Mouse (Mus musculus) layer of hippocampus, postnatal 25 days (tissue): ENCODE results near the gene Dkkl1. TPM values are rescaled to one million over a fixed set of nuclear protein-coding genes. Genes with fewer than 3 reads are reported as not detected.

Experiments used
- DNase-seq, 2 experiments: peaks; one replicate each; pipeline ENCODE4 v3.0.0; 2022; ENCODE audit warnings: mixed read lengths in 2 of 2, low spot score in 1 of 2; ENCODE audit errors: extremely low spot score in 1 of 2
- total RNA-seq, 2 experiments: library from RNA; stranded (reverse); gene quantifications; 2 replicates each; pipeline ENCODE4 v1.2.3; 2021

Gene Dkkl1
- total RNA-seq, 2 experiments from 2014 or later, result 1.2 to 2.4 TPM

- no peak for DNase-seq
Measured at GRCm38 (mm10) chr7:45231192-45231591, 19.2 kb upstream of the Dkkl1 start.

GRCm38 (mm10) chr7:45229459-45230203 is 17.7 kb upstream of the Dkkl1 start:
- DNase-seq, result no peak

GRCm38 (mm10) chr7:45229046-45229445 is 17.1 kb upstream of the Dkkl1 start:
- no peak for DNase-seq

GRCm38 (mm10) chr7:45228548-45228947 is 16.6 kb upstream of the Dkkl1 start:
- no peak for DNase-seq

DNA sequence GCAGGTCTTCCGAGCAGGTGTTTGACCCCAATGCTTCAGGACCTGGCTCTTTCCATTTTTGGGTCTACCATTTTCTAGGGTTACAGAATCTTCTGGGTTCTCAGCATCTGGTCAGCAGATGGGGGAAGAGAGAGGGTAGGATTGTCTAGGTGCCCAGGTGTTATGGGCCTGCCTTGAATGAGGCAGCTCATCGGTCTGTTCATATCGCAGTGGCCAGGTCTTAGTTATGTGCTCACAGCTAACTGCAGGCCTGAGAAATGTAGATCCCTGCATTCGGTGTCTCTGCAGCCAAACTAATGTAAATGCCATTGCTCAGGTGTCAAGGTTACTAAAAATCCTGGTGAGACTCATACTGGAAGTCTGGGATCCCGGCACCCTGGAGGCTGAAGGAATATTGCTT is 14.5 kb upstream of the Dkkl1 start:
- DNase-seq, result no peak

DNA sequence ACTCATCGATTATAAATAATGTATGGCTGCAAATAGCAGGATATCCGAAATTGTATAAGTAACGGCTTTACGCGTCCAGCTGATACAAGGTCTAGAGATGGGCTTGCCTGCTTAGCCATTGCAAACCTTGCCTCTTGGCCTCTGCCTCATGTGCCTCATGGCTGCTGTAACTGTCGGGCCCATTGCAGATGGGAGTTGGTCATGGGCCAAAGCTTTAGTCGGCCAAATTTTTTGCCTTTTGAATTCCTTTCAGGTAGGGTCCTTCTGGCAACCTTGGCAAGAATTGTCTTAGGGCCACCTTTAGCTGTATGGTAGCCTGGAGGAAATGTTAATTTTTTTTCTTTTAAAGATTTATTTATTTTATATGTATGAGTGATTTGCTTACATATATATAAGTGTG is 12.9 kb upstream of the Dkkl1 start:
- no peak for DNase-seq

DNA sequence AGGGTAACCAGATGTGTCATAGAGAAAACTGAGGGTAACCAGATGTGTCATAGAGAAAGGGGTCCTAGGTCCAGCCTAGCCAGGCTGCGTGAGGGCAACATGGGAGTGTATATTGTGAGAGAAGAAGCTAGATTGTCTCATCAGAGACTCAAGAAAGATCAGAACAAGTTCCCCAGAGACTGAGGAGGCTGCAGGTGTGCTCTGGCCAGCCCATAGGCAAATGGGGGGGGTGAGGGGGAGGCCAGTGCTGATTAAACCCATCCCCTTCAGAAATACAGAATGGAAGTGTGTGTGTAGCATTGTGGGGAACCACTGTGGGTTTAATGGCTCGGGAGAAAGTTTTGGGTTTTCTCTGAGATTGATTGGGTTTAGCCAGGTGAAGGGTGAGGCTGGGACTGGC is 9.7 kb upstream of the Dkkl1 start:
- no peak for DNase-seq

DNA sequence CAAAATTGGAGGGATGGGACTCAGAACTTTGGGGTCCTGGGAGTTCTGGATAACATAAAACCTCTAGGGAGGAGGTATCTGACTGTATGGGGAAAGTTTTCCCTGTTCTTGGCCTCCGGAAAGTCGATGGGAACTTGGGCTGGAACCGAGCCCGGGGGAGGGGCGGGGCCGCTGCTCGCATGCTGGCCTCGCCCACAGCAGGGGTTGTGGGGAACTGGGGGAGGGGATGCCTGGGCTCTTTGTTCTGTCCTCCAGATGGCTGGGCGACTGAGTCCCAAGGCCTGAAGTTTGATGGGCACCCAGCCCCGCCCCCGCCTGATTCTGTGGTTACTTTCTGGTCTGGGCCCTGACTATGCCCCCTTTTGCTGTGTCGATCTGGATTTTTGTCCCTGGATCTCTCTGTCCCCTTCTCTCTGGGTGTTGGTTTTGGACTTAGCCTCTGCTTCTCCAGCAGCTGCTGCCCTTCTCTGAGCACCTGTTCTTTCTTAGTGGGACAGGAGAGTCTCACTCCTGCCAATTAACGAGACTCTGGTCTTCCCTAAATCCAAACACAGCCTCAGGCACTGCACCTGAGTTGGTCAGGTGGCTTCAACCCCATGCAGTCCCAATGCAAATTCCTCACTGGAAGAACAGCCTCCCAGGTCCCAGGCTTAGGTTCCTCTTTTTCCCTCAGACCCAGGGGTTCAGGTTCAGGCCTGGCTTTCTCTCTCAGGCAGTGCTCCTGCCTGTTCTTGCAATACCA is 4.7 kb upstream of the Dkkl1 start:
- no peak for DNase-seq

DNA sequence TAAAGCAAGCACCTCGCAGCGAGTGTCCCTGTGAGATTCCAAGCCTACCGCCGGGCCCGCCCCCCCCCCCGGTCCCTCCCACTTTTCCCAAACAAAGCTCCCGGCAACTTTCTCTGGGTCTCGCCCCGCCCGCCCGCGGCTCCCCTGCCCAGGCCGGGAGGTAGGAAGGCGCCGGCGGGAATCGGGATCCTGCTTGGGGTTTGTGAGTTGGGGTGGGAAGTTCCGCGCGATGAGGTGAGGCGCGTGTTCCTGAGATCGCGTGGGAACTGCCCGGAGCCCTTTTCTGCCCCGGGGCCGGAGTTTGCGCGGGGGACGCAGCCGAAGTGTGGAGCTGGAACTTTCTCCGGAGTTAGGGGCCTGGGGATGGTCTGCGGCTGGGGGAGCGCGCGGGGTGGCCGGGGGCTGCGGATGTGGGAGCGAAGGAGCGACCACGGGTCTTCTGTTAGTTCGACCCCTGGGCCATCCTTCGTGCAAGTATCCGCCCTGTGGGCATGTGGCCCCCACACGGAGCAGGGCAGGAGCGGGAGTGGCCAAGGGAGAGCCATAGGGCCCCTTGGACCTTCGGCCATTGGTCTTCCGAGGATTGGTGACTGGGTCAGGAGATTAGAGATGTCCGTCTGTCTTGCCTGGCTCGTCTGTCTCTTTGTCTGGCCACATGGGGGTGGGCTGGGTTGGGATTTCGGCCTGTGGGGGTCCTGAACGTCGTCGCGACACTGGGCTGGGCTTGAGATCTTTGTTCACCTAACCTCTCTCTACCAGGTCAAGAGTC is 3.9 kb upstream of the Dkkl1 start, which contains the start of gene Tead2:
TSS of gene Tead2 (plus strand) at position 81 of the 769 bp plus-strand sequence.
- DNase-seq, result no peak

DNA sequence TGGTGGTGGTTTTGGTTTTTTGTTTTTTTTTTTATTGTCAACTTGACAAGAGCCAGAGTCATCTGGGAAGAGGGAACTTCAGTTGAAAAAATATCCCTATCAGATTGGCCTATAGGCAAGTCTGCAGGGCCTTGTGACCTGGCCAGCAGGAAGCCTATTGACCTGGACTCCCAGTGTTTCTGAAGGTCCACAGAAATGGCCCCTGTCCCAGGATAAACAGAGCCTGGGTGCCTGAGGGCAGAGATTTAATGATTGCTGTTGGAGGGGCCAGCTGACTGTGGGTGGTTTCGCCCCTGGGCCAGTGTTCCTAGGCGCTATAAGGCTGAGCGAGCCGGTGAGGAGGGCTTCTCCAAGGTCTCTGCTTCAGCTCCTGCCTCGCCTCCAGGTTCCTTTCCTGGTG is 1.8 kb upstream of the Dkkl1 start:
- DNase-seq, result no peak

DNA sequence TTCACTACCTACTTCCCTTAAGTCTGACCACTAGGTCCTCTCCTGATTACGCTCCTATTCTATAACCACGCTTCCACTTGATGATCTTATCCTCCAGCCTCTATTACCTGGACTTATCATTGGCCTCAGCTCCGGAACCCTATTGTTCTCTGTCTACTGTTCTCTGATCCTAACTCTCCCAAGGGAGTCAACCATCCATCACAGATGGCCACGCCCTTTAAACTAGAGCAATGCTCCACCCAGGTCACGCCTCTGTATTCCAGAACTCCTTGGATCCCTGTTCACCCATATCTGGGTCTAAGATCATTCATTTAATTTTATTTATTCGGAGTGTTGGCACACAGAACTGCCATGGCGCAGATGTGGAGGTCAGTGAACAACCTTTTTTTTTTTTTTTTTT is 409 bp upstream of the Dkkl1 start:
- DNase-seq, result no peak

GRCm38 (mm10) chr7:45211070-45211469 is 877 bp downstream of the Dkkl1 start:
- DNase-seq, result no peak

DNA sequence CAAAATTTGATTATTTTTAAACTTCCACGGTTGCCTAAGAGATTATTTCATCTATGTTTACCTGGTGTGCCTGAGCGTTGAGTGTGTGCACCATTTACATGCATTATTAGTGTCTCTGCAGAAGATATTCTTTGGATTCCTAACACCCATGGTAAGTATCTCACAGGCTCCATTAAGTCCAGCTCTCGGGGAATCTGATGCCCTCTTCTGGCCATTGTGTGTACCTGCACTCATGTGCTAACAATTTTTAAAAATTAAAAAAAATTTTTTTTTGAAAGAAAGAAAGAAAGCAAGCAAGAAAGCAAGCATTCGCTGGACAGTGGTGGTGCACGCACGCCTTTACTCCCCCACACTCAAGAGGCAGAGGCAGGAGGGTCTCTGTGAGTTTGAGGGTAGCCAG is 3.7 kb downstream of the Dkkl1 start:
- no peak for DNase-seq

- peak; percentile 73 to 79 for DNase-seq
Measured at GRCm38 (mm10) chr7:45204380-45205143, 7.4 kb downstream of the Dkkl1 start, which contains the start of gene Ccdc155. Ccdc155 (minus strand) TSS chr7:45204892.

DNA sequence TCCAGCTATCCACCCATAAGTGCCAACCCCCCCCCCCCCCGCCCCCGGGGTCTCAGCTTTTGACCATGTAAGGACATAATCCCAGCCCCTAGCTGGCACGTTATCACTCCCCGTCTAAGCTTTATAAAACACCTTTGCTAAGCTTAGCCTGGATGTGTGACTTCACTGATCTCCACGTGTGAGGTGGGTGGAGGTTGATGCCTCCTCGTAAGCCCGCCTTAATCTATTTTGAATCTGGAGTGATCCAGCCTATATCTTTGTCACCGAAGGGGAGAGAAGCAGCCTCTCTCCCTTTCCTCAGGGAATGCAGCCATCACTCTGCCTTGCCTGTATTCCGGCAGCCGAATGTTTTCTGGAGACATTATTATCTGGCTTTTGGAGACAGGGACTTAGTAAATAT is 9.3 kb downstream of the Dkkl1 start:
- no peak for DNase-seq

DNA sequence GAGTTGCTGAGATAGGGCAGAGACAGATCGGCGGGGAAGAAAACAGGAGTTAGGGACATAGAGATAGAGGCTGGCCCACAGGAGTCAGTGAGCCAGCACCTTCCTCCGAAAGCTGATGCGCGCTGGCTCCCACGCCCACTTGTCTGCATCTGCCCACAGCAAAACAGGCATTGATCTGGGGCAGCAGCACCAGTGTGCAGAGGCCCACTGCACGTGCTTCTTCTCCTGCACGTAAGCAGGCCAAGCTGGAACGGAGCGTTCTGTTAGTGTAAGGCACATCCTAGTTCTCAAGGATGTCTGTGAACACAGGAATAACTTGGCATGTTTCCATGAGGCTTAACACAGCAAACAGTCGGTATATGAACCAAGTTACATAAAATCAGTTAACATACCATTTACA is 13.0 kb downstream of the Dkkl1 start:
- no peak for DNase-seq

DNA sequence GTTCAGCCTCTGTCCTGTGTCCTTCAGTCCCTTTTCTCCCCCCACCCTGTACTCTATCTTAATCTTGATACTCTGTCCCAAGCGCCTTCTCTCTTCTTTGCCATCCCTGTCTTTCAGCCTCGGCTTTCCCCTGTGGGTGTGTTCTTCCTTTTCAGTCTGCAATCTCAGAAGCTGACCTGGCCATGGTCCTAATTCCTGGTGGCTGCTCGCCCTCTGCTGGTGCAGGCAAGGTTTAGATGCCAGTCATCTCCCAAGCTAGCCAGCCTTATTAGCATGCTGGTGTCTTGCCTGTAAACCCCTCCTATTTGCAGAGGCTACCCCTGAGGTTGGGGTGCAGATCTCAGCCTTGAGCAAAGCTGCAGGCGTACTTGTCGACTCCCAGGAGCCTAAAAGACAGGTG is 13.5 kb downstream of the Dkkl1 start:
- peak; percentile 41 to 52 for DNase-seq

DNA sequence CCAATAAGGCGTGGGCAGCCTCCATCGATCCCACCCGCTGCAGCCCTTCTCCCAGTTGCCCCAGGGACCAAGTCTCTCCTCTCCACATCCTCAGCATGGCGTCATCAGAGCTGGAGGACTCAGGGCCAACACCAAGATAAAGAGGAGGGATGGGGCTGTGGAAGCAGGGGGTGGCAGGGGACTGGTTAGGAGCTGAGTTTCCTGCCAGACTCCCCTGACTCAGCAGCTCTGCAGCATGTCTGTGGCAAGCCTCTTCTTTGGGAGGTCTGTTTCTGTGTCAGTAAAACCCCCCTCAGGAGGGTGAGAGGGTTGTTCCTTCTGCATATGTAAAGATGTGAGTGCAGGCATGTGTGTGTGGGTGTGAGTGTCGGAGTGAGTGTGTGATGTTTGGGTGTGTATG is 15.0 kb downstream of the Dkkl1 start:
- DNase-seq, result no peak

GRCm38 (mm10) chr7:45196176-45196535 is 15.8 kb downstream of the Dkkl1 start:
- no peak for DNase-seq

DNA sequence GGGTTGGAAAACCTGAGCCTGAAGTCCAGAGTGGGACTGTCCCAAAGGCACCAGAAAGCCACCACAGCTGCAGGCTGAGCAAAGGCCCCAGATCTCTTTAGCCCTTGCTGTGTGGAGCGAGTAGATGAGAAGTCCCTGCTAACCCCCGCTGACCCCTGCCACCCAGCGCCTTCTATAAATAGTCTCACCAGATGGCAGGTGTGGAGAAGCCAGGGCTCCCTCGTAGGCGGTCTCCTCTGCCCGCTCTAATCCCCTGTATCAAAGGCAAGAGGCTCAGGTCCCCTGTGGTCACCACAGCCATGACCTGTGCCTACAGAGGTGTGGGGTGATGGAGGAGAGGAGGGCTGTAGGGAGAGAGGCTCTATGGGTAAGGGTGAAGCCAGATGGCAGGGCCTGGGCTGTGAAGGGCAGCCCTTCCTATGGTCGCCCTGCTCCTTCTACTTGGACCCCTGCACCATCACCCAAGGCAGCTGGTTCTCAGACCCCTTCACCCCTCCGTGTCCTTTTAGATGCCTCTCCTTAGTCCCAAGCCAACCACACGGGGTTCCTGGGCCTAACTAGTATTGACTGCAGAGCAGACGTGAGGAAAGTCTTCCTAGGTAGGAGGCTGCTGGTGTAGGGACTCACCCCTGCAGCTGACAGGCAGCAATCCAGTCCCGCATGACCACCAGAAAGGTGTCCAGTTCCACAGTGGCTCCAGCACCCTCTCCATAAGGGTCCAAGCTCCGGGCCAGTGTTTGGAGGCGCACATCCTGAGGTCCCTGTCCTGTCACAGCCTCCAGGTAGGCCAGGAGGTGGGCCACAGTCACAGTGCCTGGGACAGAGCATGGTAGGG is 16.4 kb downstream of the Dkkl1 start:
- no peak for DNase-seq
